Mouse (Mus musculus) megakaryocyte, adult 5-6 weeks (primary cell): ENCODE results near the gene Setdb2. TPM values are rescaled to one million over a fixed set of nuclear protein-coding genes. Genes with fewer than 3 reads are reported as not detected.
A peak's percentile ranks its signal among the peaks of the same experiment; 100 is the strongest.

Source experiments
- ATAC-seq: 2 replicates; pipeline ENCODE4 v1.8.0; 2016; ENCODE audit warnings: mild to moderate bottlenecking, inconsistent platforms; ENCODE audit not compliant: poor library complexity, severe bottlenecking
- total RNA-seq, 2 experiments: library from RNA; stranded (forward) in 1 of 2; stranded (reverse) in 1 of 2; fragments of 153-499, 151-499 nt in 1 of 2; fragments of 221-1000, 200-1000 nt in 1 of 2; gene quantifications; 2 replicates each; pipeline versions ENCODE4 v1.2.3 to v1.2.4; 2015 to 2017

Setdb2 gene
- total RNA-seq, 2 experiments from 2014 or later = 34.0 to 40.4 TPM

- no peak for ATAC-seq
Observed at GRCm38 (mm10) chr14:59370348-59371068, 70.2 kb downstream of the Setdb2 start.

- no peak for ATAC-seq
Observed at GRCm38 (mm10) chr14:59366386-59367105, 74.1 kb downstream of the Setdb2 start.

- peak; percentile 91 for ATAC-seq
Observed at GRCm38 (mm10) chr14:59365244-59365644, 75.4 kb downstream of the Setdb2 start, which contains the start of gene Phf11d. TSS of gene Phf11d (minus strand) at chr14:59365470.

Other genes with a start within 250 kb of the Setdb2 start
- gene Rcbtb1, start 239.7 kb downstream of the Setdb2 start, total RNA-seq (2015) = 28.0 and 32.7 TPM in 2 replicates
- gene Rcbtb1, start 239.7 kb downstream of the Setdb2 start, total RNA-seq (2017) = 16.7 and 19.7 TPM in 2 replicates
- 1.4 TPM in 1 of 2 replicates, not detected in the other for gene Gm6904, start 180.7 kb downstream of the Setdb2 start, total RNA-seq (2015)
- gene Gm6904, start 180.7 kb downstream of the Setdb2 start, total RNA-seq (2017) = not detected in 2 replicates
- gene Phf11a, start 143.4 kb downstream of the Setdb2 start, total RNA-seq (2015) = 7.3 and 8.0 TPM in 2 replicates
- gene Phf11a, start 143.4 kb downstream of the Setdb2 start, total RNA-seq (2017) = 7.5 and 9.8 TPM in 2 replicates
- 28.6 and 31.1 TPM in 2 replicates for gene Phf11b, start 99.5 kb downstream of the Setdb2 start, total RNA-seq (2015)
- gene Phf11b, start 99.5 kb downstream of the Setdb2 start, total RNA-seq (2017) = 38.6 and 43.7 TPM in 2 replicates
- 8.1 and 12.3 TPM in 2 replicates for gene Phf11d, start 75.4 kb downstream of the Setdb2 start, total RNA-seq (2015)
- 17.4 and 20.1 TPM in 2 replicates for gene Phf11d, start 75.4 kb downstream of the Setdb2 start, total RNA-seq (2017)
- 1.8 and 2.9 TPM in 2 replicates for gene Phf11c, start 45.5 kb downstream of the Setdb2 start, total RNA-seq (2015)
- gene Phf11c, start 45.5 kb downstream of the Setdb2 start, total RNA-seq (2017) = 1.7 and 2.5 TPM in 2 replicates
- gene Cab39l, start 88 bp upstream of the Setdb2 start, total RNA-seq (2015) = 34.5 and 36.8 TPM in 2 replicates
- gene Cab39l, start 88 bp upstream of the Setdb2 start, total RNA-seq (2017) = 29.9 and 30.7 TPM in 2 replicates
- gene Cdadc1, start 157.1 kb upstream of the Setdb2 start, total RNA-seq (2015) = 27.9 and 31.8 TPM in 2 replicates
- 10.0 and 14.3 TPM in 2 replicates for gene Cdadc1, start 157.1 kb upstream of the Setdb2 start, total RNA-seq (2017)
- 0.14 TPM in 1 of 2 replicates, not detected in the other for gene Shisa2, start 184.4 kb upstream of the Setdb2 start, total RNA-seq (2015)
- gene Shisa2, start 184.4 kb upstream of the Setdb2 start, total RNA-seq (2017) = 0.04 and 0.07 TPM in 2 replicates